Mouse (Mus musculus) left cerebral cortex, adult 2 months (tissue): Measurements from ENCODE around the gene Lin37. TPM values are rescaled to one million over a fixed set of nuclear protein-coding genes. Genes with fewer than 3 reads are reported as not detected.
A peak's percentile ranks its signal among the peaks of the same experiment; 100 is the strongest.

ENCODE experiments used
- DNase-seq, 2 experiments: peaks; one replicate each; pipeline ENCODE4 v3.0.0; 2021 to 2022; ENCODE audit warnings: low spot score in 2 of 2, mixed read lengths in 1 of 2; ENCODE audit errors: extremely low spot score in 1 of 2
- H3K27ac ChIP-seq: fragments of 200-600 bp; 2 replicates; pipeline ENCODE4 v1.8.1; 2022
- H3K4me3 ChIP-seq: fragments of 200-600 bp; 2 replicates; pipeline ENCODE4 v1.8.1; 2022
- CTCF ChIP-seq: fragments of 200-600 bp; IDR thresholded peaks from 2 replicates; pipeline ENCODE4 v1.8.1; 2022; ENCODE audit warnings: antibody characterized with exemption, mild to moderate bottlenecking, moderate library complexity
- intact Hi-C: fragments of 180-260 bp; cut with DNase I; formaldehyde crosslinking; loops from one replicate; pipeline ENCODE4 v1.15.1; 2025
- total RNA-seq, 2 experiments: library from RNA; stranded (reverse); gene quantifications; 2 replicates each; pipeline ENCODE4 v1.2.3; 2021

Lin37 gene
- total RNA-seq, 2 experiments from 2014 or later, result 42.9 to 43.2 TPM

- no peak for DNase-seq
- Histone ChIP-seq H3K27ac (no peak overlapping the region), H3K4me3 (no peak overlapping the region)
- TF ChIP-seq CTCF, result no peak
- intact Hi-C loops, result no loop called here
Observed at GRCm38 (mm10) chr7:30593579-30594509, 34.2 kb upstream of the Lin37 start.

DNA sequence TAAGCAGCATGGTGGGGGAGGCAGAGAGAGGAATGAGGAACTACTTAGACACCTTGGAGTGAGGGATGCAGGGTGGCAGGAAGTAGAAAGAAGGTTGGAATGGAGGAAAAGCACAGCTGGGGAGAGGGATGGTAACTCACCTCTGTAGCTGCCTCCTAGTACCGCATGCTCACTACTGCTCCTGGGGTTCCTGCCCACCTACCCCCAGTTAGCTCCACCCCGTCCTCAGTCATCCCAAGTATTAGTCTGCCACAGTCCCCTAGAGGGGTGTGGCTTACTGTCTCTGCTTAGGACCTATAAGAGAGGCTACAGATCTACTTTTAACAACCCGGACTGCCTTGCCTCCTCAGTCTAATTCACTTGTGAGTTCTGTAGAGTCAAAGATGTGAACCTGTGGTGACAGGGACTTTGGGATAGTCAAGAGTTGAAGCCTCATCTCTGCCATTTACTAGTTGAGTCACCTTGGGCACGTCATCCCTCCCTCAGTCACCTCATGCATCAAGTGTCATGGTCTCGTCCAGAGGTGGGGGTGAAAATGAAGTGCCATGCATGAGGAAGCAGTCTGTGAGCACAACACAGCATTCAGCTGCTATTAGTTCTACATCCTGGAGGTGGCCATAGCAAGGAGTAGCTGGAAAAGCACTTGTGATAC is 33.3 kb upstream of the Lin37 start:
- no peak overlapping the region for H3K27ac ChIP-seq
- DNase-seq, result no peak
- no peak overlapping the region for H3K4me3 ChIP-seq
- no peak for TF ChIP-seq CTCF
- intact Hi-C loops, result no loop called here

GRCm38 (mm10) chr7:30591605-30591951 is 31.9 kb upstream of the Lin37 start:
- no peak for TF ChIP-seq CTCF
- no peak overlapping the region for H3K27ac ChIP-seq
- no peak for DNase-seq
- intact Hi-C loops, result no loop called here
- no peak overlapping the region for H3K4me3 ChIP-seq

DNA sequence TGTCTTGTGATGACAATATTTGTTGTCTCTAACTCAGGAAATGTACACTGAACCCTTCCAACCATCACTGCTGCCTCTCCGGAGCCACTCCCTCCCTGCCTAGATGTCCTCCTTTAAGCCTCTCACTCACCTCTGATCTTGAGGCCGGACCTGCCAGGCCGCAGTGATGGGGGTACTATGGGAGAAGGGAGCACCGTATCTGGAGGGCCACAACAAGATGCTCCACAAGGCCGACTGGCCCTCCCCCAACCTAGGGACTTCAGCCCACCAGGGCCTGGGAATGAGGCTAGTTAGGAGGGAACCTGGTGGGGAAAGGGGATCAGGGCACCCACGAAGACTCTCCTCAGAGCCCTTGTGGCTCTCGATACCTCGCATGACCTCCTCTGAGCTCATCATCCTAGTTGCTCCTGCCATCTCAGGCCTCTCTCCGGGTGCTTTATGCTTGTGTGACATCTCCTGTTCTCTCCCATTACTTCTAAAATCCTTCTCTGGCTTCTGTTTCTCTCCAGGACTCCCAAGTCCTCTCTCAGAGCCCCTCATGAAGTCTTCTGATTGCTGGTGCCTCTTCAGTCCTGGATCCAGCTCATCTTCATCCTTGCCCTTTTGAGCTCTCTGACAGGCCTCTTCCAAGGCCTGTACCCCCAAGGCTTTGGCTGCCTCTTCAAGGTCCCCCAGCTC is 31.4 kb upstream of the Lin37 start:
- no peak for TF ChIP-seq CTCF
- Histone ChIP-seq H3K4me3 (no peak overlapping the region), H3K27ac (no peak overlapping the region)
- intact Hi-C loops, result no loop called here
- no peak for DNase-seq

DNA sequence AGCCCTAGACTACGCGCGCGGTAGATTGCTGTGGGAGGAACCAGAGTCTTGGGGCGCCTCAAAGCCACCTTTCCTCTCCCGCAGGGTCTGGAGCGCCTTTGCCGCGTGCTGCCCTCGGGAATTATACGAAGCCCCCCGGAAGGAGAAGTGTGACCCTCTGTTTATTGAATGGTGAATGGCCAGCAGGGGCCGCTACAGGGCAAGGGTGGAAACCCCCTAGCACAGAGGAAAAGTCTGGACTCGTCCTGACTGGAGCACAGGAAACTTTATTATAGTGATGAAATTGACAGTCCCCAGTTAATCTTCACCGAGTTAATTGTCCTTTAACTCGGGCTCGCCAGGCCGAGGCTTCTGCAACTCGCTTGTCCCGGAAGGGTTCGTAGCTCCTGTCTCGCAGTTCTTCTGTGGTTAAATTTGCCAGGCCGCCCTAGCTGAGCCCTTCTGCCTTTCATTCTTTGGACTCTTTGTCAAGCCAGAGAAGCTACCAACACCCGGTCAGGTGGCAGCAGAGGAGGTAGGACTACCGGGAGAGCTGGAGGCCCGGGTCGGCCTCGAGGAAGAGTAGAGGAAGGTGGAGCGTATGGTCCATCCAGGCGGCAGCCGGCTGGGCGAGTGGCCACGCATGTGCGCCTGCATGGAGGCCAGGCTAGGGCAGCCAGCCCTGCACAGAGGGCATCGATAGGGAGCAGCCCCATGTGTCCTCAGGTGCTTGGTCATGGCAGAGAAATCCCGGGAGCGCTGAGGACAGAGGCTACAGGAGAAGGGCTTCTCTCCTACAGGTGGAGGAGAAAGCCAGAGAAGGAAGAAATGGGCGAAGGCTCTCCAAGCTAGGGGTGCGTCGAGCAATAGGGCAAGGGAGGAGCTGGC is 30.0 kb upstream of the Lin37 start:
- intact Hi-C loops, result loop anchor here (2.0 to 10.0 kb wide), 6 partner anchors 19 to 368 kb away; partner anchors contain the start of genes Cox6b1, Ffar1, Gm49396 and Psenen
- peak; percentile 79 for DNase-seq
- Histone ChIP-seq H3K27ac (peak overlapping the region; percentile 89), H3K4me3 (peak overlapping the region; percentile 74)
- TF ChIP-seq CTCF, result peak; percentile 88

DNA sequence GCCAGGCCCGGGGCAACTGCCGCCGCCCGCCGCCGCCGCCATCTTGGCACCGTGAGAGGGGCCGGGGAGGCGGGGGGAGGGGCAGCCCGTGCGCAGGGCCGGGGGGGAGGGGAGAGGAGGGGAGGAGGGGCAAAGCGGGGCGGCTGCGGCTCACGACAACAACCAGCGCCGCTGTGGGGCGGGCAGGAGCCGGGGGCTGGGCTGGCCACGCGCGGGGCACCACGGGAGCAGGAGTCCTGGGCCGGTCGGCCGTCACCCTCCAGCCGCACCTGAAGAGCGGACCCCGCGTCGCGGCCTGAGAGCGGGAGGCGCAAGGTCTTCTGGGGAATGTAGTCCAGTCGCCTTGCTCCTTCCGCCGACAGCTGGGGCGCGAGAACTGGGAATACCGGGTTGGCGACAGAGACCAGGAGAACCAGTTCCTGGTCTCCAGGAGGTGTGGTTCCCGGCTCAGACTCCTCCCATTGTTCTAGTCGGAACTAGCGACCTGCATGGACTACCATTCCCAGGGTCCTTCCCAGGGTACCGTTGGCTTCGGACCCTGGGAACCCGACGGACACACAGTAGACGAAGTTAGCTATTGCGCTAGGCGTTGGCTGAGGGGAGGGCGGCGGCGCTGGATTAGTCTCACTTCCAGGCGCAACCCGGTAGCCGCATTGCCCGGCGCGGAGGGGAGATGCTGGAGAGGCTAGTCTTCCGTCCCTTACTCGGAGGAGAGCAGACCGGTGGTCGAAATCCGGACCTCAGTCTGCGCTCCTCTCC is 29.2 kb upstream of the Lin37 start, which contains the start of gene Kmt2b:
Gene Kmt2b (minus strand): TSS at position 51 of the 759 bp plus-strand sequence.
- intact Hi-C loops, result loop anchor here (2.0 to 10.0 kb wide), 6 partner anchors 20 to 368 kb away; partner anchors contain the start of genes Cox6b1, Ffar1, Gm49396 and Psenen
- H3K4me3 ChIP-seq, result peak within 1 kb of the TSS; percentile 74
- no peak for TF ChIP-seq CTCF
- peak; percentile 95 to 97 for DNase-seq
- peak within 1 kb of the TSS; percentile 91 for H3K27ac ChIP-seq

DNA sequence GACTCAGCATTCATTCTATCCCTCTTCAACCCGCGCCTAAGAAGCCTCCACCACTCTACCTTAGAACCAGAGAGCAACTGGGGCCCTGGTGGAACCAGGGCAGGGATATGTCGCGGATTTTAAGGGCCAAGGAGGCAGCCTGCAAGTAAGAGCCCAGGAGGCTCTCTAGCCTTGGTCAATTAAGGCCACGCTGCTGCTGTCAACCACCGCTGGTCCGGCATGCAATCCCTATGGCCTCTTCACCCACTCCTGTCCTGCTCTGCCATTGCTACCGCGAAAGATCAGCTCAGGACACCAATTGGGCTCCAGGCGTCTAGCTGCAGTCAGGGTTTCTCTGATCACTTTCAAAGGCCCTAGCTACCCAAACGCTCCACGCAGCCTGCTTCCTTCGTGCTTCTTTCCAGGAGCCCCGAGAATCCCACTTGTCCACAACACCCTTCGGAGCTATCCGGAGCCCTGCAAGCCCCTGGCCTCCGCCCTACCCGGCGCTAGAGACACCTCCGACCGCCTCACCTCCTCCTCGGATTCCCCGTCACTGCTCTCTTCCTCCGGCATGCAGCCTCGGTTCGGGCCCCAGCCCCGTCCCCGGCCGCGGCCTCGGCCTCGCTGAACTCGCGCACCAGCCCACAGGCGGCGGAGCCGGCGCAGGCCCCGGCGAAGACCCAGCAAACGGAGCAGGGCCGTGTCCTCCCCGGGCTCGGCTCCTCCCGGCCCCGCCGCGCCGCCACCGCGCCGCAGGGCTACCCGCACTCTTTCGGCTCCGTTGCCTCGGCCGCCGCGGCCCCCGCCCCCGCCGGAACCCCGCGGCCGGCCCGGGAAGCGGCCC is 28.4 kb upstream of the Lin37 start:
- DNase-seq, result peak in 1 of 2 experiments; percentile 55
- Histone ChIP-seq H3K27ac (peak overlapping the region; percentile 91), H3K4me3 (peak overlapping the region; percentile 74)
- intact Hi-C loops, result loop anchor here (2.0 to 10.0 kb wide), 6 partner anchors 21 to 369 kb away; partner anchors contain the start of genes Cox6b1, Ffar1, Gm49396 and Psenen
- no peak for TF ChIP-seq CTCF

DNA sequence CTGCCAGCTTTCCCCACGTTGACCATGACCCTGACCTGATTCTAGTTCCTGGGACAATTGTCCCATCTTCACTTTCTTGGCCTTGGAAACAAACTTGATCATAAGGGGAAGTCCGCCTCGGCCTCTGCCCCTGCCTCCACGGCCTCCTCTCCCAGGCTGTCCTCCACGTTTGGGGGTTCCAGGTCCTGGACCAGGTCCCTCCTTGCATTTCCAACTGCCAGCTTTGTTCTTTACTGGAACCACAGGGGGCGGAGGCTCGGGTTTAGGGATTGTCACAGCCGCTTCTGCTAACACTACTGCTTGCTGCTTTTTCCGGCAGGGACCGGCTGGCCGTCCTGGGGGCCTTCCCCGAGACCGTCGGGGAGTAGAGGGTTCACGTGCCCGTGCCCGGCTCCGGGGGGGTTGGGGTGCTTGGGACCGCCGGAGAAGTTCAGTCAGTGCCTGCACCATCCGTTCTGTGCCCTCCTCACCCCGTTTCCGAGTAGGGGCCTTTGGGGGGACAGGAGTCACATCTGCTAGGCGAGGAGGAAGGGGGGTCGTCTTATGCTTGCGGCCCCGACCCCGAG is 26.9 kb upstream of the Lin37 start:
- intact Hi-C loops, result loop anchor here (5.0 to 10.0 kb wide), 4 partner anchors 41 to 371 kb away; partner anchors contain the start of genes Cox6b1, Ffar1, Tmem147 and Usf2
- TF ChIP-seq CTCF, result no peak
- Histone ChIP-seq H3K4me3 (no peak overlapping the region), H3K27ac (no peak overlapping the region)
- DNase-seq, result no peak

DNA sequence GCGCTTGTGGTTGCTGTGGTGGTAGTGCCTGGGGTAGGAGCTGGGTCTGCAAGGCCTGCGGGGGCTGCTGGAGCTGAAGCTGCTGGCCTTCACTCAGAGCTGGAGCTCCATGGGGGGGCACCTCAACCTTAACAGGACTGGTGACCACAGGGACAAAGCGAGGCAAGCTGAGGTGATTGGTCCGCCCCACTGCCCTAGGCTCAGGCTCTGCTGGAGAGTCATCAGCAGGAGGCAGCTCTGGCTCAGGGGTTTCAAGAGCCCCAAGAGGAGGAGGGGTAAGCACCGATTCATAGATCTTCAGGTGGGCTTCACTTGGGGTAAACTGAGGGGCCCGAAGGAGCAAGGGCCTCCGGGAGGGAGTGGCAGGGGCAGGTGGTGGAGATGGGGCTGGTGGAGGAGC is 25.5 kb upstream of the Lin37 start:
- Histone ChIP-seq H3K4me3 (no peak overlapping the region), H3K27ac (no peak overlapping the region)
- TF ChIP-seq CTCF, result no peak
- DNase-seq, result no peak
- intact Hi-C loops, result loop anchor here (5.0 to 10.0 kb wide), 4 partner anchors 42 to 372 kb away; partner anchors contain the start of genes Cox6b1, Ffar1, Tmem147 and Usf2
